Mouse (Mus musculus) neural tube, embryonic 11.5 days (tissue): ENCODE data around the gene Aars2. TPM values are rescaled to one million over a fixed set of nuclear protein-coding genes. Genes with fewer than 3 reads are reported as not detected.
A peak's percentile ranks its signal among the peaks of the same experiment; 100 is the strongest.

ENCODE experiments used
- ATAC-seq: fragments of 200-750 bp; cut with Nextera tagmentation; 2 replicates; pipeline ENCODE4 v1.8.0; 2017; ENCODE audit warnings: moderate number of reproducible peaks, mild to moderate bottlenecking, moderate TSS enrichment, moderate library complexity; ENCODE audit not compliant: insufficient read depth, low FRiP score, low TSS enrichment
- DNase-seq: peaks from one replicate; pipeline ENCODE4 v3.0.0-alpha.2; 2015; ENCODE audit warnings: low spot score
- H3K27ac ChIP-seq: fragments of 300-500 bp; sonication (generic); 2 replicates; pipeline ENCODE4 v1.5.1; 2014; ENCODE audit warnings: low read depth, mild to moderate bottlenecking, low read length
- H3K27me3 ChIP-seq: fragments of 300-500 bp; sonication (generic); 2 replicates; pipeline ENCODE4 v1.6.1; 2014; ENCODE audit warnings: mild to moderate bottlenecking, low read length, mixed read lengths; ENCODE audit not compliant: control insufficient read depth, insufficient read depth
- H3K36me3 ChIP-seq: fragments of 300-500 bp; sonication (generic); 2 replicates; pipeline ENCODE4 v1.6.1; 2014; ENCODE audit warnings: mild to moderate bottlenecking, low read length, moderate library complexity, mixed read lengths; ENCODE audit not compliant: control insufficient read depth, insufficient read depth
- H3K4me1 ChIP-seq: fragments of 300-500 bp; sonication (generic); 2 replicates; pipeline ENCODE4 v1.6.1; 2014; ENCODE audit warnings: low read length, mixed read lengths; ENCODE audit not compliant: control insufficient read depth, insufficient read depth
- H3K4me2 ChIP-seq: fragments of 300-500 bp; sonication (generic); 2 replicates; pipeline ENCODE4 v1.6.1; 2014; ENCODE audit warnings: low read depth, mild to moderate bottlenecking, moderate library complexity
- H3K4me3 ChIP-seq: fragments of 300-500 bp; sonication (generic); 2 replicates; pipeline ENCODE4 v1.5.1; 2014; ENCODE audit warnings: low read depth, low read length
- H3K9ac ChIP-seq: fragments of 300-500 bp; sonication (generic); 2 replicates; pipeline ENCODE4 v1.6.1; 2014; ENCODE audit warnings: mild to moderate bottlenecking, low read length
- H3K9me3 ChIP-seq: fragments of 300-500 bp; sonication (generic); 2 replicates; pipeline ENCODE4 v1.6.1; 2016; ENCODE audit warnings: low read length; ENCODE audit not compliant: control insufficient read depth
- WGBS: fragments of 180-500 bp; shearing (Covaris S2); extraction: QIAGEN DNeasy Blood & Tissue Kit; methylation state at CpG from one replicate; pipeline ENCODE4 v1.1.7; 2014; 5-methylcytosine and 5-hydroxymethylcytosine counted together
- polyA plus RNA-seq: library from polyadenylated mRNA; unstranded; fragments of >200 nt; fragmentation: Nextera tagmentation; extraction: Ambion mirVana; gene quantifications from 2 replicates; pipeline ENCODE4 v1.2.1, GENCODE M21; 2014

Aars2 gene
- 18.6 and 19.0 TPM in 2 replicates for polyA plus RNA-seq

- Histone ChIP-seq H3K4me2 (peak within 1 kb of the TSS; percentile 25), H3K4me1 (peaks cover 7% of the 10 kb centered on the region; the same call in 1 of the 2 replicates), H3K36me3 (no peaks in the 10 kb centered on the region), H3K27me3 (no peaks in the 10 kb centered on the region), H3K4me3 (peak within 1 kb of the TSS; percentile 78), H3K9me3 (no peaks in the 10 kb centered on the region), H3K27ac (peak within 1 kb of the TSS; percentile 70; the same call in 1 of the 2 replicates), H3K9ac (peak within 1 kb of the TSS; percentile 78)
- WGBS = under 1% methylated on average over 42 of the region's 42 CpGs
- DNase-seq (peak; percentile 96), ATAC-seq (peak; percentile 91)
These were observed at the start of gene Aars2 for GRCm38 (mm10) chr17:45506700-45507189. Gene Aars2, plus strand, starts transcription at chr17:45506841.

- WGBS = 92% methylated on average over 5 of the region's 5 CpGs
- H3K9ac ChIP-seq = no peak overlapping the region
These were observed 49.2 kb upstream of the Aars2 start for GRCm38 (mm10) chr17:45457487-45457886.

GRCm38 (mm10) chr17:45458516-45458915, 48.1 kb upstream of the Aars2 start:
- H3K4me1 ChIP-seq = no peaks in the 10 kb centered on the region
- no peak for ATAC-seq
- H3K9ac ChIP-seq = no peak overlapping the region
- H3K36me3 ChIP-seq = no peaks in the 10 kb centered on the region
- H3K4me2 ChIP-seq = no peak overlapping the region
- WGBS = 81% methylated on average over 4 of the region's 4 CpGs
- DNase-seq = no peak
- H3K27ac ChIP-seq = no peak overlapping the region
- H3K9me3 ChIP-seq = no peaks in the 10 kb centered on the region
- H3K27me3 ChIP-seq = no peaks in the 10 kb centered on the region
- H3K4me3 ChIP-seq = no peak overlapping the region

More at GRCm38 (mm10) chr17:45457487-45457886, 49.2 kb upstream of the Aars2 start:
- Histone ChIP-seq H3K4me2 (no peak overlapping the region), H3K36me3 (no peaks in the 10 kb centered on the region), H3K4me1 (no peaks in the 10 kb centered on the region), H3K27me3 (no peaks in the 10 kb centered on the region), H3K9me3 (no peaks in the 10 kb centered on the region), H3K27ac (no peak overlapping the region), H3K4me3 (no peak overlapping the region)
- DNase-seq (no peak), ATAC-seq (no peak)

- no peak overlapping the region for H3K4me3 ChIP-seq
- no peak overlapping the region for H3K9ac ChIP-seq
- ATAC-seq = no peak
- WGBS = 94% methylated on average over 8 of the region's 8 CpGs
- DNase-seq = no peak
- H3K4me2 ChIP-seq = no peak overlapping the region
- H3K4me1 ChIP-seq = no peaks in the 10 kb centered on the region
- H3K36me3 ChIP-seq = no peaks in the 10 kb centered on the region
- no peaks in the 10 kb centered on the region for H3K9me3 ChIP-seq
- H3K27ac ChIP-seq = no peak overlapping the region
- no peaks in the 10 kb centered on the region for H3K27me3 ChIP-seq
These were observed 47.6 kb upstream of the Aars2 start for GRCm38 (mm10) chr17:45459062-45459461.

GRCm38 (mm10) chr17:45462506-45462905, 44.1 kb upstream of the Aars2 start:
- H3K36me3 ChIP-seq = no peaks in the 10 kb centered on the region
- DNase-seq (no peak), ATAC-seq (no peak)
- H3K27ac ChIP-seq = no peak overlapping the region
- WGBS = 96% methylated on average over 4 of the region's 4 CpGs
- H3K4me3 ChIP-seq = no peak overlapping the region
- no peaks in the 10 kb centered on the region for H3K4me1 ChIP-seq
- no peaks in the 10 kb centered on the region for H3K27me3 ChIP-seq
- no peaks in the 10 kb centered on the region for H3K9me3 ChIP-seq
- no peak overlapping the region for H3K4me2 ChIP-seq
- no peak overlapping the region for H3K9ac ChIP-seq

GRCm38 (mm10) chr17:45464255-45464654, 42.4 kb upstream of the Aars2 start:
- Histone ChIP-seq H3K9me3 (no peaks in the 10 kb centered on the region), H3K36me3 (no peaks in the 10 kb centered on the region), H3K27me3 (no peaks in the 10 kb centered on the region), H3K27ac (no peak overlapping the region), H3K4me2 (no peak overlapping the region), H3K4me3 (no peak overlapping the region), H3K9ac (no peak overlapping the region), H3K4me1 (no peaks in the 10 kb centered on the region)
- no peak for ATAC-seq
- DNase-seq = no peak
- WGBS = 87% methylated on average over 9 of the region's 9 CpGs

- H3K4me1 ChIP-seq = no peaks in the 10 kb centered on the region
- H3K4me3 ChIP-seq = no peak overlapping the region
- no peaks in the 10 kb centered on the region for H3K9me3 ChIP-seq
- no peaks in the 10 kb centered on the region for H3K36me3 ChIP-seq
- H3K9ac ChIP-seq = no peak overlapping the region
- ATAC-seq = no peak
- WGBS = 61% methylated on average over 2 of the region's 2 CpGs
- H3K27me3 ChIP-seq = no peaks in the 10 kb centered on the region
- H3K4me2 ChIP-seq = no peak overlapping the region
- no peak overlapping the region for H3K27ac ChIP-seq
- DNase-seq = no peak
These were observed 39.9 kb upstream of the Aars2 start for GRCm38 (mm10) chr17:45466701-45467100.

GRCm38 (mm10) chr17:45468302-45468701, 38.3 kb upstream of the Aars2 start:
- 79% methylated on average over 5 of the region's 5 CpGs for WGBS
- no peak overlapping the region for H3K9ac ChIP-seq
- no peak overlapping the region for H3K4me3 ChIP-seq
- H3K9me3 ChIP-seq = no peaks in the 10 kb centered on the region
- no peaks in the 10 kb centered on the region for H3K4me1 ChIP-seq
- ATAC-seq (no peak), DNase-seq (no peak)
- no peaks in the 10 kb centered on the region for H3K27me3 ChIP-seq
- no peak overlapping the region for H3K4me2 ChIP-seq
- H3K27ac ChIP-seq = no peak overlapping the region
- H3K36me3 ChIP-seq = no peaks in the 10 kb centered on the region

GRCm38 (mm10) chr17:45470726-45471125, 35.9 kb upstream of the Aars2 start:
- H3K9ac ChIP-seq = no peak overlapping the region
- no peak overlapping the region for H3K4me3 ChIP-seq
- WGBS = 83% methylated on average over 7 of the region's 7 CpGs
- H3K27ac ChIP-seq = no peak overlapping the region
- H3K36me3 ChIP-seq = no peaks in the 10 kb centered on the region
- 0 out of 2 replicates have a peak, but pooled peaks cover 4% of the 10 kb centered on the region for H3K27me3 ChIP-seq
- DNase-seq = no peak
- no peak overlapping the region for H3K4me2 ChIP-seq
- ATAC-seq = no peak
- H3K9me3 ChIP-seq = no peaks in the 10 kb centered on the region
- H3K4me1 ChIP-seq = no peaks in the 10 kb centered on the region; the same call in 1 of the 2 replicates
